Mouse (Mus musculus) duodenum, adult 2 months (tissue): Measurements from ENCODE around the gene Zfp229. TPM values are rescaled to one million over a fixed set of nuclear protein-coding genes. Genes with fewer than 3 reads are reported as not detected.

ENCODE experiments used
- polyA plus RNA-seq: library from polyadenylated mRNA; depleted of rRNA; stranded (reverse); fragments of >200 nt; gene quantifications from 2 replicates; pipeline ENCODE4 v1.2.3, GENCODE M21; 2012; ENCODE audit warnings: low replicate concordance; rRNA removed

Zfp229 gene
- 0.25 and 0.63 TPM in 2 replicates for polyA plus RNA-seq

GRCm38 (mm10) chr17:21730495-21730894, at the start of gene Zfp229:
Zfp229 (plus strand) TSS chr17:21730795.

GRCm38 (mm10) chr17:21691560-21691959, 39.0 kb upstream of the Zfp229 start, which contains the start of gene Gm10226:
Gm10226 (plus strand) TSS chr17:21691860.

GRCm38 (mm10) chr17:21707343-21707996, 23.1 kb upstream of the Zfp229 start, which contains the start of gene Zfp760:
Zfp760 (plus strand) TSS chr17:21707741.

Other genes starting within 250 kb of the Zfp229 start
- 1.4 and 1.7 TPM in 2 replicates for gene Zfp53, start 241.8 kb upstream of the Zfp229 start, polyA plus RNA-seq
- gene Zfp52, start 195.3 kb upstream of the Zfp229 start, polyA plus RNA-seq = 0.06 TPM in 1 of 2 replicates, not detected in the other
- gene Zfp948, start 163.8 kb upstream of the Zfp229 start, polyA plus RNA-seq = 0.07 and 0.19 TPM in 2 replicates
- gene Zfp983, start 80.2 kb upstream of the Zfp229 start, polyA plus RNA-seq = 0.06 and 0.11 TPM in 2 replicates
- not detected in 2 replicates for gene Gm10226, start 38.9 kb upstream of the Zfp229 start, polyA plus RNA-seq
- 0.06 and 0.08 TPM in 2 replicates for gene Zfp760, start 23.1 kb upstream of the Zfp229 start, polyA plus RNA-seq
- 0.14 TPM in 1 of 2 replicates, not detected in the other for gene Zfp820, start 115.0 kb downstream of the Zfp229 start, polyA plus RNA-seq
- gene Zfp995, start 179.1 kb downstream of the Zfp229 start, polyA plus RNA-seq = 0.53 TPM in 1 of 2 replicates, not detected in the other
- 1.1 and 1.4 TPM in 2 replicates for gene Zfp942, start 231.7 kb downstream of the Zfp229 start, polyA plus RNA-seq
- gene Zfp943, start 231.8 kb downstream of the Zfp229 start, polyA plus RNA-seq = 1.3 TPM in 2 replicates